6 mouse cellular contexts compared by ENCODE assay signal in the genomic region with DNA sequence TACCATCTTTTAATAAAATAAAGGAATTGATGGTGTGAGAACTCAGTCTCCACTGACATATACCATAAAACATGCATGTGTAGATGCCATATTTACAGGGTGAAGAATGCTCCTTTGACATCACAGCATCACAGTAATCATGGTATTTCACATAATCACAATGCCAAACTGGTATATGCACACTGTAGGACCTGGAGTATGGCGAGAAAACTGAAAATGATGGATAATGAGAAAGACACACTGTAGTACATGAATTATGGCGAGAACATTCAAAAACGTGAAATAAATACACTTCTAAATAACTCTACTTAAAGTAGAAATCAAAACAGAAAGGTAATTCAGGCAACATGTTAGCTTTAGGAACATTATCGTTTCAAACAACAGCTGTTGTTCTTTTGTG.
DNase-seq lines count a peak whose midpoint lies in the region; ATAC-seq and TF ChIP-seq lines count a peak whose summit lies in the region.
"Not testable (repeated sequence)": the region's sequence is repeated elsewhere in the genome, so short reads cannot be mapped to it uniquely, and the experiment has no call there.

No protein-coding gene starts in this region.

- H3K4me3 ChIP-seq in CH12.LX (replicated peaks in 1 of 3; ENCODE audit: low read depth in 2 of 3, low read length in 2 of 3, poor library complexity in 1 of 3); G1E (ENCODE audit: low read depth, low read length): not testable (repeated sequence)

- not testable (repeated sequence) for H3K4me1 ChIP-seq in CH12.LX (ENCODE audit: control insufficient read depth in 1 of 2, insufficient read depth in 2 of 2); G1E (ENCODE audit: insufficient read depth, low read depth, low read length)

- peak; percentile 2 for DNase-seq in CH12.LX (ENCODE audit: extremely low read depth)
- DNase-seq in G1E (ENCODE audit: low spot score) = not testable (repeated sequence)
- DNase-seq in kidney, postnatal 14 days = peak; percentile 5
- DNase-seq in splenic B cell, adult 2 months (ENCODE audit: low read depth, low spot score) = peak; percentile 2

- H3K4me2 ChIP-seq in CH12.LX (ENCODE audit: insufficient read depth, low read depth, poor library complexity, severe bottlenecking) = not testable (repeated sequence)

- H3K36me3 ChIP-seq in CH12.LX (replicated peaks in 1 of 2; ENCODE audit: control insufficient read depth in 1 of 2, insufficient read depth in 1 of 2, low read length in 1 of 2); G1E (replicated peaks); splenic B cell, adult 2 months (ENCODE audit: control insufficient read depth, insufficient read depth, low read length, poor library complexity, severe bottlenecking): not testable (repeated sequence)

- TF ChIP-seq POLR2A in CH12.LX (IDR thresholded peaks at IDR 0.05; ENCODE audit: low read depth, low read length) = not testable (repeated sequence)

- not testable (repeated sequence) for TF ChIP-seq RAD21 in CH12.LX (IDR thresholded peaks at IDR 0.05; ENCODE audit: low read depth, low read length)

- dilution Hi-C loops in CH12.LX (cut with MboI; ENCODE audit: extremely low pct_ligation_motif_present, extremely low pct_unique_long_range_greater_than_20kb, low sequenced_read_pairs) = not testable (repeated sequence)

- not testable (repeated sequence) for H3K9ac ChIP-seq in CH12.LX (ENCODE audit: insufficient read depth, low read depth)

- peak; percentile 63 for ATAC-seq in G1E (ENCODE audit: extremely low read depth, insufficient number of reproducible peaks, low FRiP score, poor library complexity, severe bottlenecking)
- peak; percentile 67 for ATAC-seq in erythroid progenitor cell, adult 5-6 weeks (replicated peaks; ENCODE audit: low FRiP score, poor library complexity, severe bottlenecking)
- peak; percentile 78 for ATAC-seq in monocyte, adult 5-6 weeks (replicated peaks; ENCODE audit: insufficient number of reproducible peaks, low FRiP score, low TSS enrichment, poor library complexity, severe bottlenecking)

- in situ Hi-C loops in CH12.LX (cut with MboI; ENCODE audit: low pct_ligation_motif_present, low pct_unique_long_range_greater_than_20kb, low sequenced_read_pairs) = not testable (repeated sequence)

- H3K27ac ChIP-seq in CH12.LX (ENCODE audit: insufficient read depth, low read depth) = not testable (repeated sequence)

- not testable (repeated sequence) for TF ChIP-seq CTCF in CH12.LX (conservative IDR thresholded peaks at IDR 0.05 in 1 of 2, IDR thresholded peaks at IDR 0.05 in 1 of 2; ENCODE audit: low read depth in 2 of 2, low read length in 2 of 2); G1E (IDR thresholded peaks at IDR 0.05; ENCODE audit: low read depth, low read length)

- not testable (repeated sequence) for H3K27me3 ChIP-seq in CH12.LX (replicated peaks); G1E (ENCODE audit: insufficient read depth, low read length); splenic B cell, adult 2 months (ENCODE audit: control insufficient read depth, insufficient read depth, low read length, poor library complexity, severe bottlenecking)

- H3K9me3 ChIP-seq in CH12.LX (replicated peaks; ENCODE audit: low read length) = peaks cover 27% of the 10 kb centered on the region
- not testable (repeated sequence) for H3K9me3 ChIP-seq in G1E (replicated peaks)

- H3K79me2 ChIP-seq in CH12.LX (replicated peaks; ENCODE audit: control insufficient read depth, extremely low read depth, insufficient read depth, poor library complexity, severe bottlenecking) = not testable (repeated sequence)

- not testable (repeated sequence) for TF ChIP-seq EP300 in CH12.LX (IDR thresholded peaks at IDR 0.05; ENCODE audit: low read length)
